Comparison of ENCODE assay signal across 9 mouse cellular contexts in the genomic region with DNA sequence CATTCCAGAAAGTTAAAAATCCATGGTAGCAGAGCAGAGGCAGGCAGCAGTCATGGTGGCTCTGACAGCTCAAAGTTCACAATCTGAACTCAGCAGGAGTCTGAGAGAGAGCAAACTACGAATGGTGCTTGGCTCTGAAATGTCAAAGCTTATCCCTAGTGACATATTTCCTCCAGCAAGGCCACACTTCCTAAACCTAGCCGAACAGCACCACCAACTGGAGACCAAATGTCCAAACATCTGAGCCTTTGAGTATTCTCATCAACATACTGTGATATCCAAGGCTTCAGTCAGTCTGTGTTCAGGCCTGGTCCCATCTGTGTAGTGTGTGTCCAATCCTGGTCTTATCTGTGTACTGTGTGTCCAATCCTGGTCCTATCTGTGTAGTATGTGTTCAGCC. TPM values are rescaled to one million over a fixed set of nuclear protein-coding genes. Genes with fewer than 3 reads are reported as not detected.
A peak's percentile ranks its signal among the peaks of the same experiment; 100 is the strongest.
DNase-seq lines count a peak whose midpoint lies in the region; ATAC-seq lines count a peak whose summit lies in the region.
"Had no signal": no experiment of that assay in that cellular context is flagged by ENCODE, and none has a peak within 500 bp of the region (broad histone marks: within the 10 kb centered on the region; RNA-seq: fewer than 3 reads in every experiment).

No protein-coding gene starts in this region.

- H3K4me3 ChIP-seq in forebrain, embryonic 14.5 days (ENCODE audit: low read depth, low read length), result no peak overlapping the region
- no peak overlapping the region for H3K4me3 ChIP-seq in forebrain, embryonic 16.5 days (replicated peaks; ENCODE audit: low read length)
- H3K4me3 ChIP-seq in heart, embryonic 12.5 days, result no peak overlapping the region
- H3K4me3 ChIP-seq in liver, embryonic 12.5 days, result no peak overlapping the region
- H3K4me3 ChIP-seq: limb, embryonic 12.5 days had no signal

- no peaks in the 10 kb centered on the region for H3K27me3 ChIP-seq in forebrain, embryonic 14.5 days (replicated peaks; ENCODE audit: control insufficient read depth, insufficient read depth, low read length)
- H3K27me3 ChIP-seq in forebrain, embryonic 16.5 days (replicated peaks; ENCODE audit: control insufficient read depth, insufficient read depth, low read length), result no peaks in the 10 kb centered on the region
- H3K27me3 ChIP-seq in heart, embryonic 12.5 days (replicated peaks), result no peaks in the 10 kb centered on the region
- no peaks in the 10 kb centered on the region for H3K27me3 ChIP-seq in liver, embryonic 12.5 days (replicated peaks)
- H3K27me3 ChIP-seq: limb, embryonic 12.5 days had no signal

- DNase-seq in forebrain, embryonic 14.5 days (ENCODE audit: low spot score), result peak; percentile 46
- DNase-seq in 3T3-L1 (ENCODE audit: low read depth, low spot score), result peak; percentile 53
- peak; percentile 34 for DNase-seq in WW6 (ENCODE audit: low read depth, low spot score)
- peak; percentile 12 to 41 for DNase-seq in thymus, postnatal 10 days (ENCODE audit: low spot score in 2 of 2)
- no peak for DNase-seq in gastrocnemius, postnatal 36 days

- no peaks in the 10 kb centered on the region for H3K9me3 ChIP-seq in forebrain, embryonic 14.5 days (replicated peaks; ENCODE audit: control insufficient read depth, low read length)
- no peaks in the 10 kb centered on the region for H3K9me3 ChIP-seq in forebrain, embryonic 16.5 days (ENCODE audit: control insufficient read depth, low read length)
- H3K9me3 ChIP-seq in heart, embryonic 12.5 days (replicated peaks), result no peaks in the 10 kb centered on the region
- no peaks in the 10 kb centered on the region for H3K9me3 ChIP-seq in liver, embryonic 12.5 days (replicated peaks)
- H3K9me3 ChIP-seq: limb, embryonic 12.5 days had no signal

- no peak overlapping the region for H3K27ac ChIP-seq in forebrain, embryonic 14.5 days (ENCODE audit: low read depth, low read length)
- H3K27ac ChIP-seq in forebrain, embryonic 16.5 days (ENCODE audit: low read length), result no peak overlapping the region
- H3K27ac ChIP-seq in heart, embryonic 12.5 days (ENCODE audit: poor library complexity, severe bottlenecking), result no peak overlapping the region
- H3K27ac ChIP-seq in liver, embryonic 12.5 days, result no peak overlapping the region
- H3K27ac ChIP-seq: limb, embryonic 12.5 days had no signal

- H3K9ac ChIP-seq in forebrain, embryonic 14.5 days (ENCODE audit: low read length), result no peak overlapping the region
- H3K9ac ChIP-seq in forebrain, embryonic 16.5 days (replicated peaks; ENCODE audit: low read depth, low read length), result no peak overlapping the region
- H3K9ac ChIP-seq in heart, embryonic 12.5 days, result no peak overlapping the region
- no peak overlapping the region for H3K9ac ChIP-seq in liver, embryonic 12.5 days
- H3K9ac ChIP-seq: limb, embryonic 12.5 days had no signal

- ATAC-seq in forebrain, embryonic 14.5 days, result 0 out of 2 replicates have a peak, but pooled peaks have one; percentile 34
- no peak for ATAC-seq in forebrain, embryonic 16.5 days
- ATAC-seq in heart, embryonic 12.5 days (ENCODE audit: insufficient number of reproducible peaks, low FRiP score), result 0 out of 2 replicates have a peak, but pooled peaks have one; percentile 33
- peak; percentile 51 for ATAC-seq in liver, embryonic 12.5 days

- no peaks in the 10 kb centered on the region for H3K4me1 ChIP-seq in forebrain, embryonic 14.5 days (ENCODE audit: control insufficient read depth, insufficient read depth, low read length)
- no peaks in the 10 kb centered on the region for H3K4me1 ChIP-seq in forebrain, embryonic 16.5 days (replicated peaks; ENCODE audit: control insufficient read depth, insufficient read depth, low read length)
- no peaks in the 10 kb centered on the region for H3K4me1 ChIP-seq in heart, embryonic 12.5 days (replicated peaks)
- no peaks in the 10 kb centered on the region for H3K4me1 ChIP-seq in liver, embryonic 12.5 days
- H3K4me1 ChIP-seq: limb, embryonic 12.5 days had no signal

- intact Hi-C loops in gastrocnemius, postnatal 36 days (cut with DNase I), result no loop called here

- 42% methylated on average over 2 of the region's 2 CpGs for WGBS in forebrain, embryonic 14.5 days
- WGBS in forebrain, embryonic 16.5 days, result 44% methylated on average over 2 of the region's 2 CpGs
- WGBS in heart, embryonic 12.5 days, result 35% methylated on average over 2 of the region's 2 CpGs
- WGBS in liver, embryonic 12.5 days (ENCODE audit: insufficient replicate concordance), result 15% methylated on average over 2 of the region's 2 CpGs

- peaks cover 5% of the 10 kb centered on the region; the same call in 1 of the 2 replicates for H3K36me3 ChIP-seq in forebrain, embryonic 14.5 days (ENCODE audit: control insufficient read depth, insufficient read depth, low read length)
- H3K36me3 ChIP-seq in forebrain, embryonic 16.5 days (ENCODE audit: control insufficient read depth, insufficient read depth), result no peaks in the 10 kb centered on the region
- H3K36me3 ChIP-seq in heart, embryonic 12.5 days, result no peaks in the 10 kb centered on the region
- H3K36me3 ChIP-seq in liver, embryonic 12.5 days, result peaks cover 4% of the 10 kb centered on the region; the same call in 1 of the 2 replicates

- no peak overlapping the region for H3K4me2 ChIP-seq in forebrain, embryonic 14.5 days (ENCODE audit: low read length)
- no peak overlapping the region for H3K4me2 ChIP-seq in forebrain, embryonic 16.5 days (ENCODE audit: low read length)
- H3K4me2 ChIP-seq in heart, embryonic 12.5 days, result no peak overlapping the region
- H3K4me2 ChIP-seq in liver, embryonic 12.5 days, result no peak overlapping the region
- H3K4me2 ChIP-seq: limb, embryonic 12.5 days had no signal

RNA-seq across cellular contexts. Expression of gene Anks1b, which starts 49.4 kb away (rescaled TPM):
- polyA plus RNA-seq in forebrain, embryonic 14.5 days (2014; fragmentation: Nextera tagmentation; extraction: Ambion mirVana), result 36.0 and 48.3 TPM in 2 replicates
- polyA plus RNA-seq in forebrain, embryonic 16.5 days (2015; fragmentation: Nextera tagmentation; extraction: Ambion mirVana), result 53.0 and 84.4 TPM in 2 replicates
- polyA plus RNA-seq in heart, embryonic 12.5 days (2016; fragmentation: Nextera tagmentation; extraction: Ambion mirVana), result 0.05 and 0.40 TPM in 2 replicates
- 0.02 TPM in 1 of 2 replicates, not detected in the other for polyA plus RNA-seq in liver, embryonic 12.5 days (2016; fragmentation: Nextera tagmentation; extraction: Ambion mirVana)
- under 1 TPM in 1 of 2 experiments, not detected in 1; 0.20 TPM for total RNA-seq in gastrocnemius, postnatal 36 days (2021)

Comparison
In these comparisons a context has a peak if more than half of its experiments do, and no peak if none do; other contexts are left out.
1. DNase-seq: peak in forebrain, embryonic 14.5 days (single experiment), 3T3-L1 (single experiment), WW6 (single experiment) and thymus, postnatal 10 days (2 of 2); none in gastrocnemius, postnatal 36 days (0 of 2).
2. RNA of gene Anks1b, which starts 49.4 kb away (polyA plus RNA-seq): 53.0 to 84.4 TPM in forebrain, embryonic 16.5 days and 36.0 to 48.3 TPM in forebrain, embryonic 14.5 days; 0.05 to 0.40 TPM in heart, embryonic 12.5 days and 0.02 TPM in liver, embryonic 12.5 days; every median in the first group is over 10 times any median in the second.